Mouse (Mus musculus) C2C12 (cell line): Measurements from ENCODE around the gene Tenm2.

ENCODE experiments used
- CEBPB ChIP-seq: IDR thresholded peaks from one replicate; pipeline ENCODE4 v1.6.1; 2011; ENCODE audit warnings: low read depth, mild to moderate bottlenecking, control low read depth, moderate library complexity
- CTCF ChIP-seq: IDR thresholded peaks from one replicate; pipeline ENCODE4 v1.5.1; 2011; ENCODE audit not compliant: control insufficient read depth, insufficient read depth, insufficient read length
- MAX ChIP-seq: IDR thresholded peaks from one replicate; pipeline ENCODE4 v1.6.1; 2011; ENCODE audit warnings: mild to moderate bottlenecking, control low read depth
- MYOD1 ChIP-seq: IDR thresholded peaks from one replicate; pipeline ENCODE4 v1.6.1; 2011; ENCODE audit warnings: low read depth; ENCODE audit not compliant: control insufficient read depth, insufficient read length
- USF1 ChIP-seq: IDR thresholded peaks from one replicate; pipeline ENCODE4 v1.6.1; 2011; ENCODE audit warnings: low read depth, mild to moderate bottlenecking, control low read depth, moderate library complexity

GRCm38 (mm10) chr11:36161765-36162321 is 1073.9 kb downstream of the Tenm2 start:
- TF ChIP-seq CEBPB, result no peak
- no peak for TF ChIP-seq CTCF
- TF ChIP-seq USF1, result no peak
- TF ChIP-seq MYOD1, result no peak
- TF ChIP-seq MAX, result no peak
